Mouse (Mus musculus): ENCODE measurements around the gene Arhgap15.

DNA sequence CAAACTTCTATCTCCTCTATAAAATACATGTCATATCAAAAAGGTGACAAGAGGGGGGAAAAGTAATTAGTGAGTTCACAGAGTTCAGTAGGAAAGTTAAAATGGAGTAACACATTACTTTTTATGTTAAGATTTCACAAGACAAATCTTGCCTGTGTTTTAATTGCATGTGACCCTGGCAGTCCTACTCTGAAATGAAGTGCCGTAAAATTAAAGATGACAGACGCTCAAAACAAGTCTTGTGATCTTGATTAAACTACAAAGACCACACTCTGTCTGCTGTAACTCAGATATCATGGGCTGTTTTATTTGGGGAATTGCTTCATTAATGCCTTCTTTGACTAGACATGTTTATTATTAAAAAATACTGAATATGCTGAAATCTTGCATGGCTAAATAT is 647.0 kb downstream of the Arhgap15 start:
- TF ChIP-seq CTCF (IDR thresholded peaks at IDR 0.05; ENCODE audit: extremely low read depth, insufficient read length, insufficient replicate concordance, low read depth, low read length) (no peak), POLR2A (IDR thresholded peaks at IDR 0.05; ENCODE audit: low read depth, low read length) (no peak)

All from small intestine, adult 2 months (tissue).